Mouse (Mus musculus): Measurements from ENCODE around the gene Eri3. TPM values are rescaled to one million over a fixed set of nuclear protein-coding genes. Genes with fewer than 3 reads are reported as not detected.

The Eri3 gene
- polyA plus RNA-seq, 1 experiment: 27.5 TPM

DNA sequence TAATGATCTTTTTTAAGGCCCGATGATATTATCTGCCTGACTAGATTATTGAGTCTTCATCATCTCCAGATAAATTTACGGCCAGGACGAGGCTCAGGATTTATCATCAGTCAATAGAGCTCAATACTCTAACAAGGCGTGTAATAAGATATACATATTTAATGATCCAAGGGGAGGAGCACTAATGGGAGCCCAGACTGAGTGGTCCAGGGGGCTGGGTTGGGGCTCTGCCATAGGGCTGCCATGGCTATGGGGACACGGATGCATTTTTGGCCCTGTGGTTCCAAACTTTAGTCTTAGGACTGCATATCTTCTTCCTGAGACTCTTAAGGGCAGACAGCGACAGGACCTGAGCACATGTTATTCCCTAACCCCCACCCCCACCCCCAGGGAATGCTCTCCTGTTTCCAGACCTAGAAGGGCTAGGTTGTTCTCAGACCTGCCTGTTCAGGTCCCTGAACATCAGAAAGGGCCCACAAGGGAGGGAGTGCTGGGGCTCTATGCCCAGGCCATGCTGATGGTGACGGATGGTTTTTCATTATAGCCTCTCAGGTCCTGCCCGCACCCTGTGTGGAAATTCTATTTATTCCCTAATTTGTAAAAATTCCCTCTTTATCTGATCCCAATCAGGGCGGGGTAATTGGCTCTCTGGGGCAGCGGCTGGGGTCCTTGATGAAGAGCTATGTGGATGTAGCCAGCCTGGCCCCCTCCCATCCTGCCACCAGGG is 114.4 kb downstream of the Eri3 start:
- TF ChIP-seq CTCF (IDR thresholded peaks at IDR 0.05; ENCODE audit: control insufficient read depth, insufficient read depth, low read length) (no peak), POLR2A (IDR thresholded peaks at IDR 0.05; ENCODE audit: borderline replicate concordance, control insufficient read depth, low read depth, low read length) (no peak)
- 87% methylated on average over 10 of the region's 10 CpGs for WGBS
- H3K4me1 ChIP-seq (ENCODE audit: control insufficient read depth, insufficient read depth, low read length): no peaks in the 10 kb centered on the region
- no peak overlapping the region for H3K27ac ChIP-seq (ENCODE audit: control insufficient read depth, insufficient read depth, low read depth, low read length, poor library complexity)
- H3K4me3 ChIP-seq (replicated peaks; ENCODE audit: control insufficient read depth, low read depth, low read length): no peak overlapping the region

DNA sequence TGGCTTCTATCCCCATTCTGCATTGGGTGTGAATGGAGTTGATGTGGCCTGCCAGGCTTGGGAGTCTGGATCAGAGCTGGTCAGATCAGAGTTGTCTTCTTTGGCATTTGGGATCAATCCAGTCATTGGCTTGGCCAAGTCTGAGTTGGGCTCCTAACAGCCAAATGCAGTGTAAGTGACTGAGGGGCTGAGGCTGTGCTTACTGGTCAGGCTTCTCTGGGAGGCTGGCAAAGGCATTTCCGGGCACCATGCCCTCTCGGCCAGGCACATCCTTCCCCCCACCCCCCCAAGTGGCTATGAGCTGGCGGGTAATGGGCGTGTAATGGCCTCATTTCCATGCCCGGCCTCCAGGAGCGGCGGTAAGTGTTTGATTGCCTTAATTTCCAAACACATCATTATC is 115.4 kb downstream of the Eri3 start:
- 82% methylated on average over 7 of the region's 7 CpGs for WGBS
- Histone ChIP-seq H3K4me3 (replicated peaks; ENCODE audit: control insufficient read depth, low read depth, low read length) (no peak overlapping the region), H3K4me1 (ENCODE audit: control insufficient read depth, insufficient read depth, low read length) (no peaks in the 10 kb centered on the region), H3K27ac (ENCODE audit: control insufficient read depth, insufficient read depth, low read depth, low read length, poor library complexity) (no peak overlapping the region)
- TF ChIP-seq POLR2A (IDR thresholded peaks at IDR 0.05; ENCODE audit: borderline replicate concordance, control insufficient read depth, low read depth, low read length) (no peak), CTCF (IDR thresholded peaks at IDR 0.05; ENCODE audit: control insufficient read depth, insufficient read depth, low read length) (no peak)

DNA sequence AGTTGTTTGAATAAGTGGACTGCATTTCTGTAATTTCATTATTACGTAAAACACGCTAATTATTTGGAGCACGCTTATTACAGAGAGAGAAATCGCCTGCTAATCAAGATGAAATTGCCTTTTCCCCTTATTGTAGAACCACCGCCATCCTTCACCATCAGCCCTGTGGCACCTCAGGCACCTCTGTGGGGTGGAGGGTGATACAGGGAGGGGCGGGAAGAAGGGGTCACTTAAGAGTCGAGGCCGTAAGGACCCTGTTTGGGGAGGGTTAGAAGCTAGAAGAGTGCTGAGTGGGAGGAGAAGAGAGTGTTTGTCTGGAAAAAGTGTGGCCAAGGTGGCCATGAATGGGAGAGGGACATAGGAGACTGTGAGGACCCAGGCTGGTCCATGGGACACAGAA is 115.9 kb downstream of the Eri3 start:
- H3K27ac ChIP-seq (ENCODE audit: control insufficient read depth, insufficient read depth, low read depth, low read length, poor library complexity): no peak overlapping the region
- 86% methylated on average over 8 of the region's 8 CpGs for WGBS

DNA sequence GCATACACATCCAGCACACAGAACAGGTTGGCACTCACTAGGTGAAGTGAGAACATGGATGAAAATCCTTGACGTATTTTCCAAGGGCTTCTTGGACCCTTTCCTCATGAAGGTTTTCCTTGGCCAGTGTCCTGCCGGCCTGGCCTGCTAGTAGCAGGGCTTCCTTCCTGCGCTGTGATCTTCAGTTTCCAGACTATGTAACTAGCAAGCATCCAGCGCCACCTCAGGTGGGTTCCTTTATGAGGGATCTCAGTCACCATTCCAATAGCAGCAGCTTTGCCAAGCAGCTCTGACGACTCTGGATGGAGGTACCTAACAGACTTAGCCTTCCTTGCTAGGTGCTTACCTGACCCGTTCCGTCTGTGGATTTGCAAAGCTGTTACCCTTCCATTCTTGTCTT is 119.7 kb downstream of the Eri3 start:
- TF ChIP-seq POLR2A (IDR thresholded peaks at IDR 0.05; ENCODE audit: borderline replicate concordance, control insufficient read depth, low read depth, low read length): no peak
- no peak for TF ChIP-seq CTCF (IDR thresholded peaks at IDR 0.05; ENCODE audit: control insufficient read depth, insufficient read depth, low read length)
- H3K27ac ChIP-seq (ENCODE audit: control insufficient read depth, insufficient read depth, low read depth, low read length, poor library complexity): no peak overlapping the region
- H3K4me3 ChIP-seq (replicated peaks; ENCODE audit: control insufficient read depth, low read depth, low read length): no peak overlapping the region
- no peaks in the 10 kb centered on the region for H3K4me1 ChIP-seq (ENCODE audit: control insufficient read depth, insufficient read depth, low read length)
- WGBS: 83% methylated on average over 7 of the region's 7 CpGs

More for the DNA sequence above, 115.9 kb downstream of the Eri3 start:
- no peak overlapping the region for H3K4me3 ChIP-seq (replicated peaks; ENCODE audit: control insufficient read depth, low read depth, low read length)
- TF ChIP-seq POLR2A (IDR thresholded peaks at IDR 0.05; ENCODE audit: borderline replicate concordance, control insufficient read depth, low read depth, low read length) (no peak), CTCF (IDR thresholded peaks at IDR 0.05; ENCODE audit: control insufficient read depth, insufficient read depth, low read length) (no peak)
- H3K4me1 ChIP-seq (ENCODE audit: control insufficient read depth, insufficient read depth, low read length): no peaks in the 10 kb centered on the region

DNA sequence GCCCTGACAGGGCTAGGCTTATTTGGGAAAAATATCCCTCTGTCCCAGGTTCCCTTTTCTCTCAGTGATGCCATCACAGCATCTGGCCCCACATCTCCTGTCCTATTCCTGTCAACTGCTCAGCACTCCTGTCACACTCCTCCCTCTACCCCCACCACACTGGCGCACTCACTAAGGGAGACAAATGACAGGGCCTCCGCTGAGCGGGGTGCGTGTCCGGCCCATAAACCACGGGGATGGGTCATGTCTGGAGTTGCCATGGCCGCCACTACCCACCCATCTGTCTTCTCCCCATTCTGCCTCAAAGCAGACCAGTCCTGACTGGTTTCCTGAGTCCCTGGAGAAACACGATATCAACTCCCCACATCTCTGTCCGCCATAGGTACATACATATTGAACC is 121.9 kb downstream of the Eri3 start:
- H3K27ac ChIP-seq (ENCODE audit: control insufficient read depth, insufficient read depth, low read depth, low read length, poor library complexity): no peak overlapping the region
- WGBS: 75% methylated on average over 9 of the region's 9 CpGs
- no peaks in the 10 kb centered on the region for H3K4me1 ChIP-seq (ENCODE audit: control insufficient read depth, insufficient read depth, low read length)
- TF ChIP-seq CTCF (IDR thresholded peaks at IDR 0.05; ENCODE audit: control insufficient read depth, insufficient read depth, low read length) (no peak), POLR2A (IDR thresholded peaks at IDR 0.05; ENCODE audit: borderline replicate concordance, control insufficient read depth, low read depth, low read length) (no peak)
- H3K4me3 ChIP-seq (replicated peaks; ENCODE audit: control insufficient read depth, low read depth, low read length): no peak overlapping the region

DNA sequence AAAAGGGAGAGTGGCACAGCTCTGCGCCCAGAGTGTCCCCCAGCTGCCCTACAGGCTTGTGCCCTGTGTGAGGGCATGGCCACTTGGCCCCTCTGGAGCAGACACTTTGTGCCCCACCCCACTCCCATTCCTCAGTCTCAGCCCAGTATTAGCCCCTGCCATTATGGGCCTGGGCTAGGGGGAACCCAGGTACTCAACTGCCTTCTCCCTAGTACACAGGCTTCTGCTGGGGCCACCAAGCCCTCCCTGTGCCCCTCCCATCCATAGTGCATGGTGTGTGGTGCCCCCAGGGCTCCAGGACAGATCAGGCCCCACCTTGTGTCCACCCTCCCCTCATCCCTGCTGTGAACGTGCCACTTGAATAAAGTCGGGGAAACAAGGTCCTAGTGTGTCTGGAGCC is 123.7 kb downstream of the Eri3 start:
- TF ChIP-seq POLR2A (IDR thresholded peaks at IDR 0.05; ENCODE audit: borderline replicate concordance, control insufficient read depth, low read depth, low read length): no peak
- TF ChIP-seq CTCF (IDR thresholded peaks at IDR 0.05; ENCODE audit: control insufficient read depth, insufficient read depth, low read length): no peak
- no peak overlapping the region for H3K4me3 ChIP-seq (replicated peaks; ENCODE audit: control insufficient read depth, low read depth, low read length)
- H3K27ac ChIP-seq (ENCODE audit: control insufficient read depth, insufficient read depth, low read depth, low read length, poor library complexity): no peak overlapping the region
- 83% methylated on average over 3 of the region's 3 CpGs for WGBS
- H3K4me1 ChIP-seq (ENCODE audit: control insufficient read depth, insufficient read depth, low read length): no peaks in the 10 kb centered on the region

DNA sequence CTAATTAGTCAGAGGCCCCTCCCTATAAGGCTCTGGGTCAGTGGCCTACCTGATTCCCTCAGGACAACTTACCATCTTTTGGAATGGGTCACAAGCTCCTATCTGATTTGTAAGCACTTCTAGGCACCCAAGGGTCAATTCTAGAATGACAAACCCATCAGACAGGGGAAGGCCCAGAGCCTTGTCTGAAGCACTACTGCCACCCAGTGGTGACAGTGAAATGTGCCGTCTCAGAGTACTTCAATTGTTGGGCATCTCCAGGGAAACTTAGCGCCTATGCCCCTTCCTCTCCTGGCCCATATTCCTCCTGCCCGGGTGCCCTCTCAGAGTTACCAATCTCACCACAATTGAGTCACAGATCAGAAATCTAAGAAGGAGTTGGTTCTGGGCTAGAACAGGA is 126.7 kb downstream of the Eri3 start:
- 14% methylated on average over 3 of the region's 3 CpGs for WGBS
- Histone ChIP-seq H3K4me3 (replicated peaks; ENCODE audit: control insufficient read depth, low read depth, low read length) (no peak overlapping the region), H3K4me1 (ENCODE audit: control insufficient read depth, insufficient read depth, low read length) (peaks cover 1% of the 10 kb centered on the region; the same call in 1 of the 2 replicates), H3K27ac (ENCODE audit: control insufficient read depth, insufficient read depth, low read depth, low read length, poor library complexity) (no peak overlapping the region)
- TF ChIP-seq CTCF (IDR thresholded peaks at IDR 0.05; ENCODE audit: control insufficient read depth, insufficient read depth, low read length): peak; percentile 85
- no peak for TF ChIP-seq POLR2A (IDR thresholded peaks at IDR 0.05; ENCODE audit: borderline replicate concordance, control insufficient read depth, low read depth, low read length)

DNA sequence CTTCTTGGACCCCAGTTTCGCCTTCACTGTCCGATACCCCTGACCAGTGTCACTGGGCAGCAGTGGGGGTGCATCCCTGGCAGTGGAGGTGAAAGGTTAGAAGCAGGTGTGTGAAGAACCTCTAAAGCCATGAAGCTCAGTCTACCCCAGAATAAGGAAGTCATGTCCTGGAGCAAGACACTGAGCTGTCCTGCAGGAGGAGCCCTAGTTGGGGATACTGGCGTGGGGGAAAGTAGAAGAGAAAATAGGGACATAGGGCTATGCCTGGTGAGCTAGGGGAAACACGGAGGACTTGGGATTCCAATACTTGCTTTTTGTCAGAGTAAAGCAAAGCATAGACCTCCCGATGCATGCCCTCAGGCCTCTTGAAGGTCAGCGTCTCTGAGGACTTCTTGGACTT is 130.8 kb downstream of the Eri3 start:
- H3K4me1 ChIP-seq (ENCODE audit: control insufficient read depth, insufficient read depth, low read length): peaks cover 1% of the 10 kb centered on the region; the same call in 1 of the 2 replicates
- no peak overlapping the region for H3K27ac ChIP-seq (ENCODE audit: control insufficient read depth, insufficient read depth, low read depth, low read length, poor library complexity)
- TF ChIP-seq CTCF (IDR thresholded peaks at IDR 0.05; ENCODE audit: control insufficient read depth, insufficient read depth, low read length) (no peak), POLR2A (IDR thresholded peaks at IDR 0.05; ENCODE audit: borderline replicate concordance, control insufficient read depth, low read depth, low read length) (no peak)
- WGBS: 75% methylated on average over 6 of the region's 6 CpGs
- H3K4me3 ChIP-seq (replicated peaks; ENCODE audit: control insufficient read depth, low read depth, low read length): no peak overlapping the region
